Mouse (Mus musculus) brown adipose tissue, adult 24 weeks (tissue): ENCODE results near the gene Eif2s3x. TPM values are rescaled to one million over a fixed set of nuclear protein-coding genes. Genes with fewer than 3 reads are reported as not detected.

Source experiments
- H3K27ac ChIP-seq: fragments of 200-500 bp; replicated peaks from 2 replicates; pipeline ENCODE4 v1.5.1; 2012; ENCODE audit warnings: low read depth, mild to moderate bottlenecking, low read length
- H3K4me1 ChIP-seq: fragments of 200-500 bp; 2 replicates; pipeline ENCODE4 v1.6.1; 2012; ENCODE audit warnings: low read length, mixed read lengths; ENCODE audit not compliant: control insufficient read depth, insufficient read depth, insufficient read length
- H3K4me3 ChIP-seq: fragments of 200-500 bp; 2 replicates; pipeline ENCODE4 v1.5.1; 2012; ENCODE audit warnings: low read depth, mild to moderate bottlenecking, low read length, moderate library complexity; ENCODE audit not compliant: insufficient read depth
- polyA plus RNA-seq: library from polyadenylated mRNA; stranded (reverse); fragments of >200 nt; gene quantifications from 2 replicates; pipeline ENCODE4 v1.2.4, GENCODE M21; 2012; ENCODE audit not compliant: missing spikeins, insufficient read depth, insufficient read length

Eif2s3x gene
- polyA plus RNA-seq, 1 experiment: 82.8 TPM

GRCm38 (mm10) chrX:94150471-94150870, 62.2 kb downstream of the Eif2s3x start:
- Histone ChIP-seq H3K4me1 (no peaks in the 10 kb centered on the region), H3K27ac (no peak overlapping the region), H3K4me3 (no peak overlapping the region)

GRCm38 (mm10) chrX:94142004-94142771, 70.5 kb downstream of the Eif2s3x start:
- Histone ChIP-seq H3K27ac (no peak overlapping the region), H3K4me3 (no peak overlapping the region), H3K4me1 (no peaks in the 10 kb centered on the region)

- H3K4me1 ChIP-seq: no peaks in the 10 kb centered on the region
- no peak overlapping the region for H3K27ac ChIP-seq
- no peak overlapping the region for H3K4me3 ChIP-seq
Observed at GRCm38 (mm10) chrX:94140080-94140479, 72.6 kb downstream of the Eif2s3x start.

Other genes with a start within 250 kb of the Eif2s3x start
- gene AU015836, start 244.2 kb downstream of the Eif2s3x start, polyA plus RNA-seq: not detected in 2 replicates
- gene Zfx, start 89.2 kb downstream of the Eif2s3x start, polyA plus RNA-seq: 7.2 and 10.8 TPM in 2 replicates
- gene Klhl15, start 21.7 kb upstream of the Eif2s3x start, polyA plus RNA-seq: 4.5 and 5.1 TPM in 2 replicates
- not detected in 2 replicates for gene Fam90a1b, start 153.9 kb upstream of the Eif2s3x start, polyA plus RNA-seq
- gene Apoo, start 154.3 kb upstream of the Eif2s3x start, polyA plus RNA-seq: 387 and 411 TPM in 2 replicates